Mouse (Mus musculus) embryonic facial prominence, embryonic 11.5 days (tissue): Measurements from ENCODE around the gene Ece1. TPM values are rescaled to one million over a fixed set of nuclear protein-coding genes. Genes with fewer than 3 reads are reported as not detected.

ENCODE experiments used
- ATAC-seq: fragments of 200-750 bp; cut with Nextera tagmentation; replicated peaks from 2 replicates; pipeline ENCODE4 v1.8.0; 2017; ENCODE audit warnings: low read depth; ENCODE audit not compliant: insufficient number of reproducible peaks, low FRiP score, low TSS enrichment
- DNase-seq: peaks from one replicate; pipeline ENCODE4 v3.0.0-alpha.2; 2015; ENCODE audit warnings: low spot score
- H3K27ac ChIP-seq: fragments of 300-500 bp; sonication (generic); replicated peaks from 2 replicates; pipeline ENCODE4 v1.5.1; 2014; ENCODE audit warnings: mild to moderate bottlenecking, low read depth, low read length, control low read depth
- H3K27me3 ChIP-seq: fragments of 300-500 bp; sonication (generic); 2 replicates; pipeline ENCODE4 v1.6.1; 2014; ENCODE audit warnings: mild to moderate bottlenecking, low read length, moderate library complexity, mixed read lengths; ENCODE audit not compliant: control insufficient read depth, insufficient read depth
- H3K36me3 ChIP-seq: fragments of 300-500 bp; sonication (generic); replicated peaks from 2 replicates; pipeline ENCODE4 v1.6.1; 2014; ENCODE audit warnings: low read depth, mild to moderate bottlenecking, low read length, moderate library complexity, mixed read lengths; ENCODE audit not compliant: control insufficient read depth, insufficient read depth
- H3K4me1 ChIP-seq: fragments of 300-500 bp; sonication (generic); 2 replicates; pipeline ENCODE4 v1.6.1; 2014; ENCODE audit warnings: low read length, mixed read lengths; ENCODE audit not compliant: control insufficient read depth, insufficient read depth
- H3K4me2 ChIP-seq: fragments of 300-500 bp; sonication (generic); 2 replicates; pipeline ENCODE4 v1.6.1; 2014; ENCODE audit warnings: low read depth, mild to moderate bottlenecking, control low read depth, low read length, moderate library complexity
- H3K4me3 ChIP-seq: fragments of 300-500 bp; sonication (generic); 2 replicates; pipeline ENCODE4 v1.5.1; 2014; ENCODE audit warnings: low read depth, low read length, control low read depth
- H3K9ac ChIP-seq: fragments of 300-500 bp; sonication (generic); replicated peaks from 2 replicates; pipeline ENCODE4 v1.6.1; 2014; ENCODE audit warnings: mild to moderate bottlenecking, control low read depth, low read length
- H3K9me3 ChIP-seq: fragments of 300-500 bp; sonication (generic); replicated peaks from 2 replicates; pipeline ENCODE4 v1.6.1; 2016; ENCODE audit warnings: mild to moderate bottlenecking, low read length, inconsistent platforms, mixed read lengths; ENCODE audit not compliant: control insufficient read depth
- WGBS: fragments of 180-500 bp; shearing (Covaris S2); extraction: QIAGEN DNeasy Blood & Tissue Kit; methylation state at CpG from one replicate; pipeline ENCODE4 v1.1.7; 2014; 5-methylcytosine and 5-hydroxymethylcytosine counted together
- polyA plus RNA-seq: library from polyadenylated mRNA; unstranded; fragments of >200 nt; fragmentation: Nextera tagmentation; extraction: Ambion mirVana; gene quantifications from 2 replicates; pipeline ENCODE4 v1.2.1, GENCODE M21; 2014

Ece1 gene
- polyA plus RNA-seq, 1 experiment from 2014 or later: 32.2 TPM

DNA sequence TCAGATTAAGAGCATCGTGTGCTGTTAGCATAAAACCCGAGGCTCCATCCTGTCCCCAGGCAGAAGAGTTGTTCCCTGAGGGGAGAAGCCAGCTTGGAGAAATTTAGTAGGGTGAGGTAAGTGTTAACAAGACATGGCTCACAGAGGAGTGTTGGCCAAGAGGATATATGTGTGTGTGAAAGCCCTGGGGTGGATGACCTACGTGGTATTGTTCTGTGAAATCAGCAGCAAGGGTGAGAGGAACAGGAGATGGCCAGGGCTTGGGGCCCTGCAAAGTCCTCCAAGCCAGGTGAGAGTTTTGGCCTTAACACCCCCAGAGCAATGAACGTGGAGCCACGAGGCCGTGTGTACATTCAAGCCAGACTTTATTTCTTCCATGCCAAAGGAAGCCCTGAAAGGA lies 14.8 kb downstream of the Ece1 start:
- peaks cover 12% of the 10 kb centered on the region for H3K4me1 ChIP-seq
- DNase-seq: no peak
- no peak overlapping the region for H3K4me2 ChIP-seq
- no peaks in the 10 kb centered on the region for H3K36me3 ChIP-seq
- ATAC-seq: no peak
- no peaks in the 10 kb centered on the region for H3K9me3 ChIP-seq
- H3K4me3 ChIP-seq: no peak overlapping the region
- WGBS: 29% methylated on average over 6 of the region's 6 CpGs
- H3K27me3 ChIP-seq: no peaks in the 10 kb centered on the region
- peak overlapping the region; percentile 16; the same call in 1 of the 2 replicates for H3K27ac ChIP-seq
- H3K9ac ChIP-seq: no peak overlapping the region; the same call in 1 of the 2 replicates

- DNase-seq: peak; percentile 73
- H3K27me3 ChIP-seq: no peaks in the 10 kb centered on the region
- ATAC-seq: 0 out of 2 replicates have a peak, but pooled peaks have one; percentile 47
- H3K4me3 ChIP-seq: no peak overlapping the region
- peak overlapping the region; percentile 49; the same call in 1 of the 2 replicates for H3K27ac ChIP-seq
- no peaks in the 10 kb centered on the region for H3K9me3 ChIP-seq
- H3K36me3 ChIP-seq: no peaks in the 10 kb centered on the region
- 0% methylated on average over 3 of the region's 4 CpGs for WGBS
- peaks cover 12% of the 10 kb centered on the region for H3K4me1 ChIP-seq
- H3K9ac ChIP-seq: no peak overlapping the region
- no peak overlapping the region for H3K4me2 ChIP-seq
Observed at GRCm38 (mm10) chr4:137877432-137877881, 15.4 kb downstream of the Ece1 start.

- Histone ChIP-seq H3K4me2 (no peak overlapping the region), H3K27ac (no peak overlapping the region), H3K27me3 (no peaks in the 10 kb centered on the region), H3K9ac (no peak overlapping the region), H3K9me3 (no peaks in the 10 kb centered on the region), H3K4me3 (no peak overlapping the region), H3K36me3 (no peaks in the 10 kb centered on the region), H3K4me1 (peaks cover 12% of the 10 kb centered on the region)
- ATAC-seq (no peak), DNase-seq (no peak)
- 88% methylated on average over 8 of the region's 8 CpGs for WGBS
Observed at GRCm38 (mm10) chr4:137879383-137880156, 17.5 kb downstream of the Ece1 start.

DNA sequence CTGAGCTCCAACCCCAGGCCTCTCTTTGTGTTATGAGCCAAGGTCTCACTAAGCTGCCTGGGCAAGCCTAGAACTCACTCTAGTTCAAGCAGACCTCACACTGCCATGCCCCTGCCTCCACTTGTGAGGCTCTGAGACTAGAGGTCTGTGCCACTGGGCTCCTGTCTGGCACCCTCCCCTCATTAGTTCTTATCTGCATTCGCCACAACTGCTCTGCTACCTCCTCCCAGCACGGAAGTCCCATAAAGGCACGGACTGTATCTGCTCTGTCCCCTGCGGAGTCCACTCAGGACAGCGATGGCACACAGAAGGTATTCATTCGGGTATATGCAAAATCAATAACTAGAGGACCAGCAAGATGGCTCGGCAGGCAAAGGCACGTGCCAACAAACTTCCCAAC lies 19.4 kb downstream of the Ece1 start:
- Histone ChIP-seq H3K36me3 (no peaks in the 10 kb centered on the region), H3K27ac (no peak overlapping the region), H3K4me3 (no peak overlapping the region), H3K4me1 (peaks cover 12% of the 10 kb centered on the region), H3K27me3 (no peaks in the 10 kb centered on the region), H3K4me2 (no peak overlapping the region), H3K9ac (no peak overlapping the region), H3K9me3 (no peaks in the 10 kb centered on the region)
- 92% methylated on average over 8 of the region's 8 CpGs for WGBS
- DNase-seq (no peak), ATAC-seq (no peak)

DNA sequence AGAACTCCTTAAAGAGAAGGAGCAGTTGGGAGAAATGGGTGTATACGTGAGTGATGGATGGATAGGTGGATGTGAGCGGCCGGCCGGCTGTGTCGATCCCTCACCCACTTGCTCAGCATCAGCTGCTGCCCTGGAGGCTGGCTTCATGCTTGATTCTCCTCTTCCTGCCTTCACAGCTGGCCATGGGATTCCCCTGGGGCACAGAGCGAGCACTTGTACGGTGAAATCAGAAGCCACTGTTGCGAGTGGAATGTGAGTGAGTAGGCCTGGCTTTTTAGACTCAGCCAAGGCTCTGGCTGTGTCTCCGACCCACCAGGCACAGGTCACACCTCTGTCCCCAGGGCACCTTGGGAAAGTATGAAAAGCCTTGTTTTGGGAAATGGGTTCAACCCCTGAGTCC lies 20.6 kb downstream of the Ece1 start:
- Histone ChIP-seq H3K27me3 (no peaks in the 10 kb centered on the region), H3K36me3 (no peaks in the 10 kb centered on the region), H3K4me1 (peaks cover 1% of the 10 kb centered on the region), H3K27ac (0 out of 2 replicates have a peak overlapping the region, but pooled peaks have one; percentile 7), H3K9me3 (no peaks in the 10 kb centered on the region), H3K4me3 (no peak overlapping the region), H3K9ac (no peak overlapping the region), H3K4me2 (no peak overlapping the region)
- no peak for ATAC-seq
- peak; percentile 61 for DNase-seq
- 29% methylated on average over 9 of the region's 9 CpGs for WGBS

- H3K27me3 ChIP-seq: no peaks in the 10 kb centered on the region
- no peak overlapping the region for H3K4me2 ChIP-seq
- no peaks in the 10 kb centered on the region; the same call in 1 of the 2 replicates for H3K4me1 ChIP-seq
- H3K36me3 ChIP-seq: no peaks in the 10 kb centered on the region
- ATAC-seq (no peak), DNase-seq (no peak)
- 83% methylated on average over 8 of the region's 8 CpGs for WGBS
- no peak overlapping the region for H3K4me3 ChIP-seq
- H3K27ac ChIP-seq: no peak overlapping the region
- H3K9ac ChIP-seq: no peak overlapping the region
- no peaks in the 10 kb centered on the region for H3K9me3 ChIP-seq
Observed at GRCm38 (mm10) chr4:137883513-137884150, 21.6 kb downstream of the Ece1 start.

GRCm38 (mm10) chr4:137887337-137887992 lies 25.4 kb downstream of the Ece1 start:
- Histone ChIP-seq H3K4me1 (peaks cover under 1% of the 10 kb centered on the region; the same call in 1 of the 2 replicates), H3K4me3 (no peak overlapping the region), H3K36me3 (no peaks in the 10 kb centered on the region), H3K4me2 (no peak overlapping the region), H3K27me3 (no peaks in the 10 kb centered on the region), H3K9ac (no peak overlapping the region), H3K9me3 (no peaks in the 10 kb centered on the region), H3K27ac (no peak overlapping the region)
- DNase-seq (no peak), ATAC-seq (no peak)
- WGBS: 79% methylated on average over 10 of the region's 10 CpGs
